Mouse (Mus musculus): Measurements from ENCODE around the gene Stard8. TPM values are rescaled to one million over a fixed set of nuclear protein-coding genes. Genes with fewer than 3 reads are reported as not detected.

Gene Stard8
- total and polyA plus RNA-seq, 3 experiments: 0.39 to 2.3 TPM; not detected in 1

DNA sequence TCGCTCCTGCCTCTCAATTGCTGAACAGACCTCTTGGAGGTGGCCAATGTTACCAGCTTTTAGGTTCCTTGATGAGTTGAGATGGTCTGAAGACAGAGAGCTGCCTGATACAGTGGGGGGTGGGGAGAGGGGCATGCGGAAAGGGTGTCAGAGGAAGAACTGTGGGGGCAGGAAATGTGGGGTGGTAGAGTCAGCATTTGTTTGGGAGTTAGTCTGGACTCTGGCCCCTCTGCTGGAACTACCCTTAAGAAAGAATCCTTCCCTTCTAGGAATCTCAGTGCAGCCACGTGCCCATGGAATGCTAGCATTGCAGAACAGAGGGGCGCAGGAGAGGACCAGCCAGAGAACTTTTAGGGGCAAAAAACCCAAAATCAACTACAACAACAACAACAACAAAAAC lies 16.3 kb downstream of the Stard8 start:
- H3K36me3 ChIP-seq (ENCODE audit: control insufficient read depth in 1 of 2, insufficient read depth in 2 of 2, low read length in 2 of 2): no peaks in the 10 kb centered on the region
- DNase-seq (ENCODE audit: low read depth, low spot score): no peak
- H3K79me2 ChIP-seq (ENCODE audit: control insufficient read depth, insufficient read depth, low read length, poor library complexity): no peaks in the 10 kb centered on the region
- no peaks in the 10 kb centered on the region for H3K9me3 ChIP-seq (replicated peaks; ENCODE audit: insufficient read depth, low read length)
- H3K27me3 ChIP-seq (ENCODE audit: control insufficient read depth in 1 of 2, insufficient read depth in 2 of 2, low read length in 2 of 2): no peaks in the 10 kb centered on the region
- no peaks in the 10 kb centered on the region for H3K4me1 ChIP-seq (ENCODE audit: control insufficient read depth in 1 of 2, insufficient read depth in 2 of 2, low read length in 2 of 2)
- H3K9ac ChIP-seq (ENCODE audit: control insufficient read depth, low read depth, low read length, poor library complexity, severe bottlenecking): no peak overlapping the region
- no peak overlapping the region for H3K4me3 ChIP-seq (ENCODE audit: control insufficient read depth in 1 of 2, insufficient read depth in 1 of 2, low read depth in 2 of 2, low read length in 2 of 2)
- H3K27ac ChIP-seq (ENCODE audit: control insufficient read depth, low read depth, low read length): no peak overlapping the region
- TF ChIP-seq MAZ (IDR thresholded peaks at IDR 0.05; ENCODE audit: low read depth, low read length) (no peak), ZMIZ1 (IDR thresholded peaks at IDR 0.05; ENCODE audit: low read depth, low read length) (no peak), MAX (IDR thresholded peaks at IDR 0.05; ENCODE audit: low read length) (no peak), NRF1 (IDR thresholded peaks at IDR 0.05; ENCODE audit: insufficient read depth, low read depth, low read length, poor library complexity, severe bottlenecking) (no peak), GATA1 (IDR thresholded peaks at IDR 0.05; ENCODE audit: low read depth, low read length) (no peak), EP300 (IDR thresholded peaks at IDR 0.05; ENCODE audit: low read depth in 1 of 2, low read length in 2 of 2) (no peak), TAL1 (IDR thresholded peaks at IDR 0.05; ENCODE audit: low read length) (no peak)

- Histone ChIP-seq H3K79me2 (ENCODE audit: control insufficient read depth, insufficient read depth, low read length, poor library complexity) (no peaks in the 10 kb centered on the region), H3K4me3 (ENCODE audit: control insufficient read depth in 1 of 2, insufficient read depth in 1 of 2, low read depth in 2 of 2, low read length in 2 of 2) (no peak overlapping the region), H3K36me3 (ENCODE audit: control insufficient read depth in 1 of 2, insufficient read depth in 2 of 2, low read length in 2 of 2) (no peaks in the 10 kb centered on the region), H3K27me3 (ENCODE audit: control insufficient read depth in 1 of 2, insufficient read depth in 2 of 2, low read length in 2 of 2) (no peaks in the 10 kb centered on the region), H3K27ac (ENCODE audit: control insufficient read depth, low read depth, low read length) (no peak overlapping the region), H3K9me3 (replicated peaks; ENCODE audit: insufficient read depth, low read length) (no peaks in the 10 kb centered on the region), H3K9ac (ENCODE audit: control insufficient read depth, low read depth, low read length, poor library complexity, severe bottlenecking) (no peak overlapping the region), H3K4me1 (ENCODE audit: control insufficient read depth in 1 of 2, insufficient read depth in 2 of 2, low read length in 2 of 2) (no peaks in the 10 kb centered on the region)
- TF ChIP-seq MEF2A (IDR thresholded peaks at IDR 0.05; ENCODE audit: extremely low read depth, insufficient replicate concordance, low read depth, low read length, poor library complexity, severe bottlenecking) (no peak), ZNF384 (IDR thresholded peaks at IDR 0.05; ENCODE audit: low read depth, low read length) (no peak), NELFE (IDR thresholded peaks at IDR 0.05; ENCODE audit: low read depth, low read length) (no peak), E2F4 (IDR thresholded peaks at IDR 0.05; ENCODE audit: borderline replicate concordance, low read depth, low read length) (no peak), CHD2 (IDR thresholded peaks at IDR 0.05; ENCODE audit: low read length) (no peak), EP300 (IDR thresholded peaks at IDR 0.05; ENCODE audit: low read depth in 1 of 2, low read length in 2 of 2) (no peak), SMC3 (IDR thresholded peaks at IDR 0.05; ENCODE audit: low read depth, low read length) (no peak), MYC (IDR thresholded peaks at IDR 0.05; ENCODE audit: low read depth, low read length) (no peak), MAFK (IDR thresholded peaks at IDR 0.05; ENCODE audit: borderline replicate concordance, low read depth, low read length) (no peak), USF1 (IDR thresholded peaks at IDR 0.05; ENCODE audit: low read depth, low read length) (no peak), ZMIZ1 (IDR thresholded peaks at IDR 0.05; ENCODE audit: low read depth, low read length) (no peak), ETS1 (IDR thresholded peaks at IDR 0.05; ENCODE audit: low read depth, low read length) (no peak)
- no peak for DNase-seq (ENCODE audit: low read depth, low spot score)
Measured at GRCm38 (mm10) chrX:99020215-99020614, 17.2 kb downstream of the Stard8 start.

Measured in MEL (cell line).